Mouse (Mus musculus) CH12.LX (cell line): Measurements from ENCODE around the gene Svep1. TPM values are rescaled to one million over a fixed set of nuclear protein-coding genes. Genes with fewer than 3 reads are reported as not detected.

Experiments
- DNase-seq: peaks from one replicate; pipeline ENCODE4 v3.0.0-alpha.2; 2013; ENCODE audit errors: extremely low read depth
- H3K27ac ChIP-seq: 2 replicates; pipeline ENCODE4 v1.5.1; 2012; ENCODE audit warnings: low read depth, mild to moderate bottlenecking, control low read depth, moderate library complexity; ENCODE audit not compliant: insufficient read depth
- H3K27me3 ChIP-seq: replicated peaks from 2 replicates; pipeline ENCODE3; 2012; ENCODE audit warnings: inconsistent platforms
- H3K36me3 ChIP-seq, 2 experiments: replicated peaks in 1 of 2; 2 replicates each; pipeline versions ENCODE3 to v1.6.1; 2012; ENCODE audit warnings: inconsistent platforms in 1 of 2, low read length in 1 of 2, mild to moderate bottlenecking in 1 of 2, mixed read lengths in 1 of 2, moderate library complexity in 1 of 2; ENCODE audit not compliant: control insufficient read depth in 1 of 2, insufficient read depth in 1 of 2
- H3K4me1 ChIP-seq, 2 experiments: 2 replicates each; pipeline ENCODE4 v1.6.1; 2012; ENCODE audit warnings: inconsistent platforms in 1 of 2, moderate library complexity in 1 of 2; ENCODE audit not compliant: insufficient read depth in 2 of 2, control insufficient read depth in 1 of 2
- H3K4me2 ChIP-seq: 2 replicates; pipeline ENCODE4 v1.6.1; 2012; ENCODE audit warnings: low read depth, mild to moderate bottlenecking, control low read depth; ENCODE audit not compliant: poor library complexity, insufficient read depth, severe bottlenecking
- H3K4me3 ChIP-seq, 3 experiments: fragments of 150-350 bp in 1 of 3; sonication (generic) in 1 of 3; replicated peaks in 1 of 3; 2 replicates each; pipeline versions ENCODE3 to v1.5.1; 2011 to 2012; ENCODE audit warnings: low read depth in 2 of 3, low read length in 2 of 3, mild to moderate bottlenecking in 2 of 3, moderate library complexity in 2 of 3, control low read depth in 1 of 3, improper control_type of control experiment in 1 of 3, inconsistent platforms in 1 of 3, mixed read lengths in 1 of 3; ENCODE audit not compliant: poor library complexity in 1 of 3
- H3K79me2 ChIP-seq: replicated peaks from 2 replicates; pipeline ENCODE4 v1.6.1; 2012; ENCODE audit warnings: mild to moderate bottlenecking, moderate library complexity; ENCODE audit not compliant: control insufficient read depth, poor library complexity, insufficient read depth, severe bottlenecking; ENCODE audit errors: extremely low read depth
- H3K9ac ChIP-seq: 2 replicates; pipeline ENCODE4 v1.6.1; 2012; ENCODE audit warnings: low read depth, mild to moderate bottlenecking, control low read depth, moderate library complexity; ENCODE audit not compliant: insufficient read depth
- H3K9me3 ChIP-seq: replicated peaks from 2 replicates; pipeline ENCODE3; 2012; ENCODE audit warnings: low read length, inconsistent platforms, mixed read lengths
- BHLHE40 ChIP-seq: IDR thresholded peaks from 2 replicates; pipeline ENCODE4 v1.6.1; 2011; ENCODE audit warnings: mild to moderate bottlenecking, low read depth, low read length, improper control_type of control experiment
- E2F4 ChIP-seq: IDR thresholded peaks from 2 replicates; pipeline ENCODE4 v1.6.1; 2011; ENCODE audit warnings: low read depth, low read length, improper control_type of control experiment; ENCODE audit not compliant: insufficient replicate concordance
- GABPA ChIP-seq: IDR thresholded peaks from 2 replicates; pipeline ENCODE4 v1.6.1; 2012; ENCODE audit warnings: low read depth, low read length, improper control_type of control experiment, inconsistent platforms; ENCODE audit not compliant: insufficient replicate concordance
- HCFC1 ChIP-seq: IDR thresholded peaks from 2 replicates; pipeline ENCODE4 v1.6.1; 2012; ENCODE audit warnings: low read depth, mild to moderate bottlenecking, inconsistent platforms, low read length, improper control_type of control experiment
- IRF4 ChIP-seq: IDR thresholded peaks from 2 replicates; pipeline ENCODE4 v1.6.1; 2014; ENCODE audit warnings: low read depth, mild to moderate bottlenecking, inconsistent platforms, low read length, improper control_type of control experiment
- JUN ChIP-seq: IDR thresholded peaks from 2 replicates; pipeline ENCODE4 v1.6.1; 2011; ENCODE audit warnings: low read depth, mild to moderate bottlenecking, low read length, improper control_type of control experiment, moderate library complexity; ENCODE audit not compliant: insufficient read depth
- JUND ChIP-seq: conservative IDR thresholded peaks from 2 replicates; pipeline ENCODE4 v1.6.1; 2011; ENCODE audit warnings: low read depth, low read length, improper control_type of control experiment
- MEF2A ChIP-seq: IDR thresholded peaks from 2 replicates; pipeline ENCODE4 v1.6.1; 2014; ENCODE audit warnings: low read depth, mild to moderate bottlenecking, inconsistent platforms, low read length, improper control_type of control experiment, borderline replicate concordance
- MYC ChIP-seq: IDR thresholded peaks from 2 replicates; pipeline ENCODE4 v1.6.1; 2011; ENCODE audit warnings: low read depth, mild to moderate bottlenecking, improper control_type of control experiment, low read length
- NELFE ChIP-seq: IDR thresholded peaks from 2 replicates; pipeline ENCODE4 v1.6.1; 2011; ENCODE audit warnings: low read depth, low read length, improper control_type of control experiment
- POLR2A ChIP-seq: IDR thresholded peaks from 2 replicates; pipeline ENCODE4 v1.6.1; 2011; ENCODE audit warnings: low read depth, mild to moderate bottlenecking, improper control_type of control experiment, low read length
- RCOR1 ChIP-seq: conservative IDR thresholded peaks from 2 replicates; pipeline ENCODE4 v1.6.1; 2012; ENCODE audit warnings: low read depth, mild to moderate bottlenecking, inconsistent platforms, low read length, improper control_type of control experiment
- SIN3A ChIP-seq: IDR thresholded peaks from 2 replicates; pipeline ENCODE4 v1.6.1; 2012; ENCODE audit warnings: low read length, improper control_type of control experiment, inconsistent platforms
- SMC3 ChIP-seq: IDR thresholded peaks from 2 replicates; pipeline ENCODE4 v1.6.1; 2011; ENCODE audit warnings: low read depth, low read length, improper control_type of control experiment
- UBTF ChIP-seq: IDR thresholded peaks from 2 replicates; pipeline ENCODE4 v1.6.1; 2012; ENCODE audit warnings: low read depth, mild to moderate bottlenecking, inconsistent platforms, low read length, improper control_type of control experiment, moderate library complexity
- USF2 ChIP-seq: conservative IDR thresholded peaks from 2 replicates; pipeline ENCODE4 v1.6.1; 2011; ENCODE audit warnings: low read depth, low read length, improper control_type of control experiment
- ZC3H11A ChIP-seq: IDR thresholded peaks from 2 replicates; pipeline ENCODE4 v1.6.1; 2012; ENCODE audit warnings: low read depth, mild to moderate bottlenecking, inconsistent platforms, low read length, improper control_type of control experiment
- dilution Hi-C: fragments of 300-500 bp; cut with MboI; formaldehyde crosslinking; loops from 2 replicates; pipeline ENCODE4 v1.14.3; 2020; ENCODE audit warnings: low sequenced_read_pairs; ENCODE audit not compliant: extremely low pct_unique_long_range_greater_than_20kb, extremely low pct_ligation_motif_present
- in situ Hi-C: fragments of 300-500 bp; cut with MboI; formaldehyde crosslinking; loops from 3 replicates; pipeline ENCODE4 v1.14.3; 2019; ENCODE audit warnings: low sequenced_read_pairs, low pct_ligation_motif_present, low pct_unique_long_range_greater_than_20kb, mixed read lengths
- polyA plus RNA-seq: library from polyadenylated mRNA; unstranded; fragments of >175 nt; gene quantifications from 2 replicates; pipeline ENCODE4 v1.2.1, GENCODE M21; 2012; ENCODE audit warnings: low read depth; ENCODE audit not compliant: insufficient read length
- total RNA-seq, 2 experiments: library from RNA; depleted of rRNA; stranded (reverse); fragments of 300-350 nt in 1 of 2; fragments of >200 nt in 1 of 2; gene quantifications; 2 replicates each; pipeline ENCODE4 v1.2.3; 2012 to 2014

Svep1 gene
- total and polyA plus RNA-seq, 3 experiments = not detected

- in situ Hi-C loops (loop anchor here (25.0 kb wide), 1 partner anchor 435 kb away; no protein-coding TSS in a partner anchor), dilution Hi-C loops (no loop called here)
- Histone ChIP-seq H3K9ac (no peak overlapping the region), H3K4me2 (no peak overlapping the region), H3K79me2 (no peaks in the 10 kb centered on the region), H3K4me1 (peaks cover 2 to 6% of the 10 kb centered on the region in 2 experiments; a peak in 2 of 4 replicates), H3K36me3 (no peaks in the 10 kb centered on the region), H3K27ac (no peak overlapping the region), H3K4me3 (no peak overlapping the region), H3K9me3 (no peaks in the 10 kb centered on the region), H3K27me3 (no peaks in the 10 kb centered on the region)
- no peak for TF ChIP-seq NELFE
- no peak for TF ChIP-seq HCFC1
- no peak for TF ChIP-seq GABPA
- no peak for TF ChIP-seq USF2
- no peak for DNase-seq
Measured at GRCm38 (mm10) chr4:58097732-58098131, 108.9 kb downstream of the Svep1 start.

DNA sequence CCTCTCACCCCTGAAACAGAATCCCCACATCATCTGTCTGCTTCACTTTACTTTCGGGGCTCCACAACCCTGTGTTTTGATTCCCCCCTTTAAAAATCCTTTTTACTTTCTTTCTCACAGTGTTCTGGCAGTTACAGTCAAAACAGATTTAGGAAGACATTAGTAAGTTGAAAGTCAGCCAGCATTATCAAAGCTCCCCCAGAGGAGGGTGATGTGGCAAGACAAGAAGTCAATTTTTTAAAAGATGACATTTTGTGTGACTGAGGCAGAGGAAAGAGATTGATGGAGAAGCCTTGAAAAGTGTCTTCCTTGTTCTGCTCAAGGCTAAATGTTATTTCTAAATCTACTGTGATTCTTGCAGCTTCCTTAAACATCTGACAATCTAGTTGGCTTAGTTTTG is 119.9 kb downstream of the Svep1 start:
- Histone ChIP-seq H3K36me3 (no peaks in the 10 kb centered on the region), H3K4me1 (no peaks in the 10 kb centered on the region), H3K79me2 (no peaks in the 10 kb centered on the region), H3K9ac (no peak overlapping the region), H3K27me3 (no peaks in the 10 kb centered on the region), H3K4me3 (no peak overlapping the region), H3K4me2 (no peak overlapping the region), H3K9me3 (no peaks in the 10 kb centered on the region), H3K27ac (no peak overlapping the region)
- in situ Hi-C loops (loop anchor here (25.0 kb wide), 1 partner anchor 424 kb away; no protein-coding TSS in a partner anchor), dilution Hi-C loops (no loop called here)
- DNase-seq = no peak
- no peak for TF ChIP-seq USF2
- TF ChIP-seq MEF2A = no peak
- no peak for TF ChIP-seq MYC
- TF ChIP-seq HCFC1 = no peak
- TF ChIP-seq JUN = no peak
- TF ChIP-seq RCOR1 = no peak
- TF ChIP-seq ZC3H11A = no peak
- no peak for TF ChIP-seq JUND
- no peak for TF ChIP-seq SIN3A
- TF ChIP-seq UBTF = no peak
- no peak for TF ChIP-seq IRF4
- TF ChIP-seq SMC3 = no peak

DNA sequence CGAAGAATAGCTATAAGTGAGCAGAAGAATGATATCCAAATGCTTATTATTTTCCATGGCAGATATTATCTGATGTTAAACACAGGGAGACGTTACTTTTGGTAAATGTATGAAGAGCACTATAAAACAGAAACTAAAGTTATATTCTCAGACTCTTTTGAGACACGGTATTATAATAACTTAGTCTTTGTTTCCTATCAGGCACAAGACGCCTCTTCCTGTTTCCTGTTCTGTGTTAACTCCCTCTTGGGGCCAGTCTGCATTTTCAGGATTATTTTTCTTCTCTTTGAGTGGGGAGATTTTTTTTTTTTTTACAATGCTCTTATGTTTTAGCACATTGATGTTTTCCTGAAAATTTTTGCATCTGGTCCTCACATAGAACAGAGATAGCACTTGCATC is 120.5 kb downstream of the Svep1 start:
- no peak overlapping the region for H3K9ac ChIP-seq
- TF ChIP-seq POLR2A (no peak), E2F4 (no peak), BHLHE40 (no peak)
- TF ChIP-seq, all 38 proteins: peak for 0
- dilution Hi-C loops (no loop called here), in situ Hi-C loops (loop anchor here (25.0 kb wide), 1 partner anchor 424 kb away; no protein-coding TSS in a partner anchor)
- H3K27ac ChIP-seq = no peak overlapping the region
- no peaks in the 10 kb centered on the region for H3K79me2 ChIP-seq
- H3K36me3 ChIP-seq = no peaks in the 10 kb centered on the region
- no peak for DNase-seq
- no peaks in the 10 kb centered on the region for H3K27me3 ChIP-seq
- no peak overlapping the region for H3K4me3 ChIP-seq
- H3K4me2 ChIP-seq = no peak overlapping the region
- no peaks in the 10 kb centered on the region for H3K4me1 ChIP-seq
- H3K9me3 ChIP-seq = no peaks in the 10 kb centered on the region
